Mouse (Mus musculus): Measurements from ENCODE around the gene Rspry1. TPM values are rescaled to one million over a fixed set of nuclear protein-coding genes. Genes with fewer than 3 reads are reported as not detected.

The Rspry1 gene
- polyA plus RNA-seq (2014; fragmentation: Illumina TruSeq; extraction: RNeasy Lipid Tissue Mini Kit (QIAGEN cat#74804)): 59.8 TPM

DNA sequence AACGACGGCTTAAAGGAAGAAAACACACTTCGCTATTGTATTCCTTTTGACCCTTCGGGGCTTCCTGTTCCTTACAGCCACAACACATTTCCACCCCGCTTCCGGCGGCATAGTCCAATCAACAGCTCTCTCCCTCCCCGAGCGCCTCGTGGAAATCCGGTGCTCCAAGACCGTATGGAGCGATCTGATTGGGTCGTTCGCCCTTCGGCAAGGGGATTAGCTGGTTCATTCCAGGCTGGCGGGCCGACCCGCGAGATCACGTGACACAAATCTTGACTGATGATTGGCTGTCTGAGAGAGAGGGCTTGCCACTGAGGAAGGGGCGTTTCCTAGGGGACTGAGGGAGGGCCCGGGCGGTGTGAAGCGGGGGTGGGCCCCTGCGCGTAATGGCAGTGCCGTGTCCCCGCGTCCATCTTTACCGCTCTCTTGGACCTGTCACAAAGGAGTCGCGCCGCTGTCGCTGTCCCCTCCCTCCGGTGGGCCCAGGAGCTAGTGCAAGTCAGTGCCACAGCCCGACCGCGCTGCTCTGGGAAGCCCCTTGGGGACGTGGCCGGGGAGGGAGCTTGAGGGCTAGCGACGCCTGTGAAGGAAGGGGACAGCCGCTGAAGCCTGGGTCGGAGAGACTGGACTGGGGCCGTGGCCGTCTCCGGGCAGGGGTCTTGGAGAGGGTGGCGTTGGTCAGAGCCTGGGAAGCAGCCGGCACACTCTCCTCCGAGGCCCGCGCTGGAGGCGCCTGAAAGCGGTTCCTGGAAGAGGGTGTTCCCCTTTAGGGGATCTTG, at the start of gene Rspry1, which contains the start of gene Fam192a:
Gene Rspry1 (plus strand): TSS at position 331 of the 779 bp plus-strand sequence.
Gene Fam192a (minus strand): TSS at position 391 of the 779 bp plus-strand sequence.

DNA sequence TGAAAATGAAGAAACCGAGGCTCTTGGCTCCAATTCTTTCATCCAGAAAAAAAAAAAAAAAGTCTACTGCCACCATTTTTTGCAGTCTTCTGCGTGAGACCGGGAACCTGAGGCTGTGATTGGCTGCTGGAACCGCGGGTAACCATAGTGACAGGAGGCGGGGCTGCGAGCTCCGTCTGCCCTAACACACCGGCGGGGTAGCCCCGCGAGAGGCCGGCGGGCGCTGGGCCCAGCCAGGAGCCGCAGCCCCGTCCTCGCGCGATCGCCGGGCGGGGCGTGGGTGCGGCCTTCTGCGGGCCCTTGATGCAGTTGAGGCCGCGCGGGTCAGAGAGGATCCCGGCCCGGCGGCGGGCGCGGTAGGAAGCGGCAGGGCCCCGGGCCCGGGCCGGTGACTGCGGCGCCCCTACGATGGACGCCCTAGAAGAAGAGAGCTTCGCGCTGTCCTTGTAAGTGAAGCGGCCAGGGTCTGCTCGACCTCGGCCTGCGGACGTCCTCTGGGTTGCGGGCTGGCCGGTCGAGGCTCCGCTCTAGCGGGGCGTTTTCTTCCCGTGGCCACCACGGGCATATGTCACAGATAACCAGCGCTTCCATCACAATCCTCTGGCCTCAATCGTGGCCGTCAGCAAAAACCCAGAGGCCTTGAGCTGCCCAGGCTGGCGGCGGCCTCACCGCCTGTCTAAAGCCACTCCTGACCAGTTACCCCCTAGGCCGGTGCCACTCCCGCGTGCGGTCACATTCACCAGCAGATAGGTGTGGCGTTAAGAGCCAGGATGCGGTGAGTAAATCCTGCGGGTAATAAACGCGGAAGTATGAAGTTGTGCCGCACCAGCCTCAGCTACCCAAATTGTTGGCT, 64.9 kb downstream of the Rspry1 start, which contains the start of gene Arl2bp:
Gene Arl2bp (plus strand): TSS at position 145 of the 853 bp plus-strand sequence.

DNA sequence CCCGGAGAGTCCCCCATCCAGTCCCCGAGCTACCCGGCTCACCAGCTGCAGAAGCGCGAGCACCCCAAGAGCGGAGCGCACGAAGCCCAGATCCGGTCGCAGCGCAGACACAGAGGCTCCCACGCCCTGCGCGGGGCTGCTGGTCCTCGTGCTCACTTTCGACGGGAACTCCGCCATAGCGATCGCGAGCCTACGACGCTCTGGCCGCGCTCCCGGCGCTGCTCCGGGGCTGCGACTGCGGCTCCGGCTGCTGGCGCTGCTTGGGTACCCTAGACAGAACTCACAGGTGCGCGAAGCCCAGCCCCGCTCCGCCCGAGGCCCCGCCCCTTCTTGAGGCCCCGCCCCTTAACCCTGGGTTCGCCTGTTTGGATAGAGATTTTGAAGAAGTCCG, 94.3 kb downstream of the Rspry1 start, which contains the start of gene Pllp:
Gene Pllp (minus strand): TSS at position 285 of the 391 bp plus-strand sequence.

Other genes with a start within 250 kb of the Rspry1 start
- gene Herpud1, start 215.5 kb upstream of the Rspry1 start, polyA plus RNA-seq (2014; fragmentation: Illumina TruSeq; extraction: RNeasy Lipid Tissue Mini Kit (QIAGEN cat#74804)): 55.4 TPM
- 8.0 TPM for gene Nlrc5, start 167.6 kb upstream of the Rspry1 start, polyA plus RNA-seq (2014; fragmentation: Illumina TruSeq; extraction: RNeasy Lipid Tissue Mini Kit (QIAGEN cat#74804))
- gene Cpne2, start 68.9 kb upstream of the Rspry1 start, polyA plus RNA-seq (2014; fragmentation: Illumina TruSeq; extraction: RNeasy Lipid Tissue Mini Kit (QIAGEN cat#74804)): 2.5 TPM
- 82.0 TPM for gene Fam192a, start 60 bp downstream of the Rspry1 start, polyA plus RNA-seq (2014; fragmentation: Illumina TruSeq; extraction: RNeasy Lipid Tissue Mini Kit (QIAGEN cat#74804))
- 357 TPM for gene Arl2bp, start 64.7 kb downstream of the Rspry1 start, polyA plus RNA-seq (2014; fragmentation: Illumina TruSeq; extraction: RNeasy Lipid Tissue Mini Kit (QIAGEN cat#74804))
- gene Pllp, start 94.3 kb downstream of the Rspry1 start, polyA plus RNA-seq (2014; fragmentation: Illumina TruSeq; extraction: RNeasy Lipid Tissue Mini Kit (QIAGEN cat#74804)): 0.94 TPM
- gene Ccl22, start 143.7 kb downstream of the Rspry1 start, polyA plus RNA-seq (2014; fragmentation: Illumina TruSeq; extraction: RNeasy Lipid Tissue Mini Kit (QIAGEN cat#74804)): 1.9 TPM
- gene Cx3cl1, start 170.1 kb downstream of the Rspry1 start, polyA plus RNA-seq (2014; fragmentation: Illumina TruSeq; extraction: RNeasy Lipid Tissue Mini Kit (QIAGEN cat#74804)): 0.68 TPM
- not detected for gene Ccl17, start 208.5 kb downstream of the Rspry1 start, polyA plus RNA-seq (2014; fragmentation: Illumina TruSeq; extraction: RNeasy Lipid Tissue Mini Kit (QIAGEN cat#74804))
- gene Coq9, start 236.4 kb downstream of the Rspry1 start, polyA plus RNA-seq (2014; fragmentation: Illumina TruSeq; extraction: RNeasy Lipid Tissue Mini Kit (QIAGEN cat#74804)): 5.0 TPM
- 1.9 TPM for gene Ciapin1, start 236.4 kb downstream of the Rspry1 start, polyA plus RNA-seq (2014; fragmentation: Illumina TruSeq; extraction: RNeasy Lipid Tissue Mini Kit (QIAGEN cat#74804))